Mouse (Mus musculus): ENCODE data around the gene Cyp2c69.
"Not testable (repeated sequence)": the region's sequence is repeated elsewhere in the genome, so short reads cannot be mapped to it uniquely, and the experiment has no call there.

Cyp2c69 gene

GRCm38 (mm10) chr19:39886699-39887098, at the start of gene Cyp2c69:
Gene Cyp2c69, minus strand, starts transcription at chr19:39886799.
- in situ Hi-C loops (cut with MboI; ENCODE audit: unreplicated experiment in 2 of 2), result not testable (repeated sequence)

GRCm38 (mm10) chr19:39935396-39935795, 48.8 kb upstream of the Cyp2c69 start:
- in situ Hi-C loops (cut with MboI; ENCODE audit: unreplicated experiment in 2 of 2), result no loop called here

- in situ Hi-C loops (cut with MboI; ENCODE audit: unreplicated experiment in 2 of 2), result no loop called here
Measured at GRCm38 (mm10) chr19:39930032-39930431, 43.4 kb upstream of the Cyp2c69 start.

- in situ Hi-C loops (cut with MboI; ENCODE audit: unreplicated experiment in 2 of 2), result no loop called here
Measured at GRCm38 (mm10) chr19:39901656-39902055, 15.1 kb upstream of the Cyp2c69 start.

GRCm38 (mm10) chr19:39890079-39890478, 3.5 kb upstream of the Cyp2c69 start:
- in situ Hi-C loops (cut with MboI; ENCODE audit: unreplicated experiment in 2 of 2), result not testable (repeated sequence)

- in situ Hi-C loops (cut with MboI; ENCODE audit: unreplicated experiment in 2 of 2), result no loop called here
Measured at GRCm38 (mm10) chr19:39866133-39866532, 20.5 kb downstream of the Cyp2c69 start.

GRCm38 (mm10) chr19:39820931-39821330, 65.7 kb downstream of the Cyp2c69 start:
- in situ Hi-C loops (cut with MboI; ENCODE audit: unreplicated experiment in 2 of 2), result not testable (repeated sequence)

GRCm38 (mm10) chr19:39816400-39816799, 70.2 kb downstream of the Cyp2c69 start:
- in situ Hi-C loops (cut with MboI; ENCODE audit: unreplicated experiment in 2 of 2), result not testable (repeated sequence)

GRCm38 (mm10) chr19:39815991-39816390, 70.6 kb downstream of the Cyp2c69 start:
- in situ Hi-C loops (cut with MboI; ENCODE audit: unreplicated experiment in 2 of 2), result not testable (repeated sequence)

GRCm38 (mm10) chr19:39812714-39813113, 73.9 kb downstream of the Cyp2c69 start, which contains the start of gene Cyp2c40:
Gene Cyp2c40, minus strand, starts transcription at chr19:39812814.
- in situ Hi-C loops (cut with MboI; ENCODE audit: unreplicated experiment in 2 of 2), result not testable (repeated sequence)
